Mouse (Mus musculus): ENCODE results near the gene Ten1. TPM values are rescaled to one million over a fixed set of nuclear protein-coding genes. Genes with fewer than 3 reads are reported as not detected.

Gene Ten1
- polyA plus RNA-seq, 1 experiment from 2014 or later = 86.7 TPM

DNA sequence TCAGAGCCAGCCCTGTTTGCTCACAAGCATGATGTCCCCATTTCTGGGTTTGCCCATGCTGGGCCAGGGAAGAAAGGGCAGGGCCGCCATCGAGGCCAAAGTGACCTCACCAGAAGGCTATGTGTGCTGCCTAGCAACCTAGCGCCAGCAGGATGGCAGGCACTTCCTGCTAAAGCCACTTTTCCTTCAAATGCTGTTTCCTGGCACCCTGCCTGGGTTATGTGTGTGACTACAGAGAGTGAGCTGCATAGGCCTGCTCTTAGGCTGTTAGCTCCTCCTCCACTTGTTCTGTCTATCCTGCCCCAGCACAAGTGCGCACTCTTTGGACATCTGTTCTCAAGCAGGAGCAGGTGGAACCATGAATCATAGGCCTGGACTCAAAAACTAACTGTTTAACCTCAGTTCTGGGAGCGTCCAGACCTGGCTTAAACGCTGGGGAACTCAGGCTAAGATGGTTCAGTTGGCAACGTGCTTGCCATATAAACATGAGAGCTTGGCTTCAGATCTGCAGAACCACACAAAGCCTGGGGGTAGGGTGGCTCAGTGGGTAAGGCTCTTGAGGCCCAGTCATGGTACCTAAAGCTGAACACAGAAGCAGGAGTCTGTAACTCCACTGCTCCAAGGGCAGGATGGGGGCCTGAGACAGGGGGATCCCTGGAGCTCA lies 20.2 kb downstream of the Ten1 start:
- H3K36me3 ChIP-seq (replicated peaks) = no peaks in the 10 kb centered on the region
- no peak overlapping the region for H3K9ac ChIP-seq
- no peaks in the 10 kb centered on the region for H3K9me3 ChIP-seq
- WGBS = 46% methylated on average over 7 of the region's 7 CpGs
- peaks cover 33% of the 10 kb centered on the region for H3K27me3 ChIP-seq (replicated peaks)
- H3K4me1 ChIP-seq = peaks cover 22% of the 10 kb centered on the region
- peak; percentile 56 for ATAC-seq (replicated peaks)
- no peak overlapping the region for H3K4me3 ChIP-seq
- H3K27ac ChIP-seq = peak overlapping the region; percentile 60
- H3K4me2 ChIP-seq = no peak overlapping the region

DNA sequence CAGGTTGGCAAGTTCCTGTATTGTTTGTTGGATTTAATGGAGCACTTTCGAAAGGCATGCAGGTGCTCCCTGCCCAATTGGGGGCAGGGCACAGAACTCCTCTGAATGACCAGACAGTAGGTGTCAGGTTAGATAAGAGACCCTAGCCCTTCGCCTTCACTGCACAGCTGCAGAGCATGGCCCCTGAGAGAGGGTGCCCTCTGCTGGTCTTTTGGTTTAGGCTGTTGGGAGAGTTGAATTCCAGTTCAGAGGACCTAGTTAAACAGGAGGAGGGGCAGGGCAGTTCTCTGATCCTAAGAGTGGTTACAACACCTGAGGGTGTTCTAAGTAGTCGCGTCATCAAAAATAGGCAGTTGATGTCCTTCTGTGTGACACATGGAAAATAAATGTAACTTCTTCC lies 21.2 kb downstream of the Ten1 start:
- no peaks in the 10 kb centered on the region for H3K9me3 ChIP-seq
- ATAC-seq (replicated peaks) = no peak
- no peak overlapping the region for H3K4me2 ChIP-seq
- peaks cover 38% of the 10 kb centered on the region for H3K27me3 ChIP-seq (replicated peaks)
- peak overlapping the region; percentile 60; the same call in 1 of the 2 replicates for H3K27ac ChIP-seq
- no peak overlapping the region for H3K9ac ChIP-seq
- H3K4me1 ChIP-seq = peaks cover 22% of the 10 kb centered on the region
- 23% methylated on average over 4 of the region's 4 CpGs for WGBS
- no peak overlapping the region for H3K4me3 ChIP-seq
- no peaks in the 10 kb centered on the region for H3K36me3 ChIP-seq (replicated peaks)

- H3K9me3 ChIP-seq = no peaks in the 10 kb centered on the region
- H3K36me3 ChIP-seq (replicated peaks) = no peaks in the 10 kb centered on the region
- H3K27ac ChIP-seq = no peak overlapping the region
- no peak overlapping the region for H3K9ac ChIP-seq
- ATAC-seq (replicated peaks) = no peak
- WGBS = 15% methylated on average over 53 of the region's 53 CpGs
- peak overlapping the region; percentile 47 for H3K4me2 ChIP-seq
- H3K4me1 ChIP-seq = peaks cover 22% of the 10 kb centered on the region
- H3K4me3 ChIP-seq = peak overlapping the region; percentile 27
- H3K27me3 ChIP-seq (replicated peaks) = peaks cover 38% of the 10 kb centered on the region
Observed at GRCm38 (mm10) chr11:116221931-116222739, 23.5 kb downstream of the Ten1 start.

GRCm38 (mm10) chr11:116222740-116223059 lies 24.0 kb downstream of the Ten1 start:
- H3K9ac ChIP-seq = no peak overlapping the region
- peak overlapping the region; percentile 47 for H3K4me2 ChIP-seq
- 16% methylated on average over 23 of the region's 23 CpGs for WGBS
- no peaks in the 10 kb centered on the region for H3K9me3 ChIP-seq
- H3K4me3 ChIP-seq = peak overlapping the region; percentile 27
- peaks cover 38% of the 10 kb centered on the region for H3K27me3 ChIP-seq (replicated peaks)
- no peak overlapping the region for H3K27ac ChIP-seq
- H3K36me3 ChIP-seq (replicated peaks) = no peaks in the 10 kb centered on the region
- ATAC-seq (replicated peaks) = no peak
- peaks cover 22% of the 10 kb centered on the region for H3K4me1 ChIP-seq

DNA sequence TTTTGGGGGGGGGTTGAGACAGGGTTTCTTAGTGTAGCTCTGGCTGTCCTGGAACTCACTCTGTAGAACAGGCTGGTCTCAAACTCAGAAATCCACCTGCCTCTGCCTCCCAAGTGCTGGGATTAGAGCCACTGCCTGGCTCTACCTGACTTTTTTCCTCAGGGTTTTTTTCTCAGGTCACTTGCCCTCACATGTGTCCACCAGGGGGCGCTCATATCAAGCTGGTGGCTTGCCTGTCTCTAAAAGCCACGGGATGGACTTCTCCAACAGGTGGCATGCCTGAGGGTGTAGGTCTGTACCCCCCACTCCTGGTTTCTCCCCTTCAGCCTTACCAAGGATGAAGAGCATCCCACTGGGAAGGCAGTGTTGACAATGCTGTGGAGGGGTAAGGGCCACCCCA lies 27.8 kb downstream of the Ten1 start:
- peaks cover 8% of the 10 kb centered on the region; the same call in 1 of the 2 replicates for H3K4me1 ChIP-seq
- H3K27me3 ChIP-seq (replicated peaks) = peaks cover 28% of the 10 kb centered on the region
- H3K4me2 ChIP-seq = no peak overlapping the region
- no peak for ATAC-seq (replicated peaks)
- H3K36me3 ChIP-seq (replicated peaks) = no peaks in the 10 kb centered on the region
- no peaks in the 10 kb centered on the region for H3K9me3 ChIP-seq
- H3K9ac ChIP-seq = no peak overlapping the region
- H3K4me3 ChIP-seq = no peak overlapping the region
- WGBS = 0% methylated on average over 2 of the region's 2 CpGs
- no peak overlapping the region for H3K27ac ChIP-seq

DNA sequence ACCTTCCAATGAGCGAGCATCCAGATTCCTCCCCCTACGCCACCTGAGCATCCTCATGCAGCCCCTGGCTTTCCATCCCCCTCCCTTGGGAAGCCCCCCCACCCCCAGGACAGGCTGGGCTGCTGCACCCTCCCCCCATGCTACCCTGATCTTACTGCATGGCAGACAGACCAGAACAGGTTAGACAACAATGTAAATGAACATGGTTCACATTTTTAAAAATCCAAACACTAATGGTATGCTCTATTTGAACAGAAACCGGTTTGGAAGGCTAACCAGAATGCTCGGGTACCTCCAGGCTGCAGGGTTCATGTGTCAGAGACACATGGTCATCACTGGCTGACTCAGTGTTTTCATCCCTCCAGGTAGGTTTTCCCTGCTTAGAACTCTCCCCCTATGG lies 30.0 kb downstream of the Ten1 start:
- Histone ChIP-seq H3K4me2 (no peak overlapping the region), H3K36me3 (replicated peaks) (no peaks in the 10 kb centered on the region), H3K9me3 (no peaks in the 10 kb centered on the region), H3K9ac (no peak overlapping the region), H3K4me3 (no peak overlapping the region), H3K27ac (no peak overlapping the region), H3K4me1 (no peaks in the 10 kb centered on the region; the same call in 1 of the 2 replicates), H3K27me3 (replicated peaks) (peaks cover 6% of the 10 kb centered on the region)
- 75% methylated on average over 4 of the region's 4 CpGs for WGBS
- no peak for ATAC-seq (replicated peaks)

- 32% methylated on average over 17 of the region's 17 CpGs for WGBS
- Histone ChIP-seq H3K4me1 (no peaks in the 10 kb centered on the region; the same call in 1 of the 2 replicates), H3K27me3 (replicated peaks) (peaks cover 4% of the 10 kb centered on the region; the same call in 1 of the 2 replicates), H3K36me3 (replicated peaks) (no peaks in the 10 kb centered on the region), H3K4me3 (peak overlapping the region; percentile 11; the same call in 1 of the 2 replicates), H3K9ac (0 out of 2 replicates have a peak overlapping the region, but pooled peaks have one; percentile 6), H3K4me2 (peak overlapping the region; percentile 19), H3K9me3 (no peaks in the 10 kb centered on the region), H3K27ac (no peak overlapping the region)
- no peak for ATAC-seq (replicated peaks)
Observed at GRCm38 (mm10) chr11:116232427-116232826, 33.8 kb downstream of the Ten1 start.

GRCm38 (mm10) chr11:116234901-116235300 lies 36.2 kb downstream of the Ten1 start:
- Histone ChIP-seq H3K4me1 (peaks cover 2% of the 10 kb centered on the region; the same call in 1 of the 2 replicates), H3K4me2 (no peak overlapping the region), H3K4me3 (no peak overlapping the region), H3K36me3 (replicated peaks) (no peaks in the 10 kb centered on the region), H3K9ac (no peak overlapping the region), H3K27ac (no peak overlapping the region), H3K9me3 (no peaks in the 10 kb centered on the region), H3K27me3 (replicated peaks) (peaks cover 18% of the 10 kb centered on the region; the same call in 1 of the 2 replicates)
- ATAC-seq (replicated peaks) = no peak
- 89% methylated on average over 8 of the region's 8 CpGs for WGBS

DNA sequence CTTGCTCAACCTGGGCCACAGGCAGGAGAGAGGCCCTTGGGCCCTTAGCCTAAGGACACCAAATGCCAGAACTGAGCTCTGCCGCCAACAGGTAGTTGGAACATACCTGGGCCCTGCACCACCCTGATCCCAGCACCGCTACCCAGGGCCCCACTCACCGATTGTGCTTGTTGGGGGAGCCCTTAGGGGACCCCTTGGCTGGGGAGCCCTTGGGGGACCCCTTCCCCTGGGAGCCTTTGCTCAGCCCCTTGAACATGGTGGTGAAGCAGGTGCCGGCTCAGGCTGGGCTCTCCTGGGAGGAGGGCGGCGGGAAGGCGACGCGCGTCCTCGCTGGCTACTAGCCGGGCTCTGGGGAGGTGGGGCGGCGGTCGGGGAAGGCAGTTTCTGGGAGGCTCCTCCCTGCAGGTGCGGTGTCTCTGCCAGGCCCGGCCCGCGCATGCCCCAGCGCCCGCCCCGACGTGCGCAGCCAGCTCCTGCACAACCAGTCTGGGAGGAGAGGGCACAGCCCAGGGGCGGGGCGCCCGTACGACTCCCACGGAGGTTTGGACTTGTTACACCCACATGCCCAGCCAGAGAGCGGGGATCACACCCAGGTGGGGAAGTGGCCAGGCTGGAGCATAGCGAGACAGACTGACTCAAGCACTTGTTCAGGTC lies 39.2 kb downstream of the Ten1 start, which contains the start of gene Evpl:
Evpl (minus strand) TSS at position 336 of the 654 bp plus-strand sequence.
- Histone ChIP-seq H3K4me3 (no peak within 1 kb of the TSS), H3K9ac (no peak within 1 kb of the TSS), H3K27ac (no peak within 1 kb of the TSS), H3K27me3 (replicated peaks) (peaks cover 18% of the 10 kb centered on the region; the same call in 1 of the 2 replicates), H3K4me1 (0 out of 2 replicates have a peak, but pooled peaks cover 2% of the 10 kb centered on the region), H3K9me3 (no peaks in the 10 kb centered on the region), H3K4me2 (no peak within 1 kb of the TSS), H3K36me3 (replicated peaks) (no peaks in the 10 kb centered on the region)
- 11% methylated on average over 30 of the region's 31 CpGs for WGBS
- no peak for ATAC-seq (replicated peaks)

DNA sequence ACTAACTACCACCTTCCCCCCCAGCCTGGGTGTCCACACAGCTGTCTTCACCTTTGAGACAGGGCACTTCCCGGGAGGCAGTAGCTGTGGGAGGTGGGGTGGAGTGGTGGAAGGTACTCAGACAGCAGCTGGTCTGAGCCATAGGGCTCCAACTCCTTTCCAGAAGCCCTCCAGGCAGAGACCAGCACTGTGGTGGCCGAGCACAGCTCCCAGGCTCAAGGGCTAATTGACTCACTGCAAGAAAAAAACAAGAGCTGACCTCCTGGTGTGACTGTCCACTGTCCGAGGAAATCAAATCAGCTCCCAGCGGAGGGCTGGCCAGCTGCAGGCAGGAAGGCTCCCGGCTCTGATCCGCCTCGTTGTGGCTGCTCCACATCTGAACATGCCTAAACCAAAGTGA lies 41.1 kb downstream of the Ten1 start:
- H3K27me3 ChIP-seq (replicated peaks) = peaks cover 18% of the 10 kb centered on the region; the same call in 1 of the 2 replicates
- H3K27ac ChIP-seq = no peak overlapping the region
- no peaks in the 10 kb centered on the region for H3K9me3 ChIP-seq
- no peak overlapping the region for H3K4me3 ChIP-seq
- H3K9ac ChIP-seq = no peak overlapping the region
- ATAC-seq (replicated peaks) = no peak
- H3K4me1 ChIP-seq = 0 out of 2 replicates have a peak, but pooled peaks cover 2% of the 10 kb centered on the region
- no peak overlapping the region for H3K4me2 ChIP-seq
- 12% methylated on average over 7 of the region's 7 CpGs for WGBS
- H3K36me3 ChIP-seq (replicated peaks) = 0 out of 2 replicates have a peak, but pooled peaks cover 2% of the 10 kb centered on the region

DNA sequence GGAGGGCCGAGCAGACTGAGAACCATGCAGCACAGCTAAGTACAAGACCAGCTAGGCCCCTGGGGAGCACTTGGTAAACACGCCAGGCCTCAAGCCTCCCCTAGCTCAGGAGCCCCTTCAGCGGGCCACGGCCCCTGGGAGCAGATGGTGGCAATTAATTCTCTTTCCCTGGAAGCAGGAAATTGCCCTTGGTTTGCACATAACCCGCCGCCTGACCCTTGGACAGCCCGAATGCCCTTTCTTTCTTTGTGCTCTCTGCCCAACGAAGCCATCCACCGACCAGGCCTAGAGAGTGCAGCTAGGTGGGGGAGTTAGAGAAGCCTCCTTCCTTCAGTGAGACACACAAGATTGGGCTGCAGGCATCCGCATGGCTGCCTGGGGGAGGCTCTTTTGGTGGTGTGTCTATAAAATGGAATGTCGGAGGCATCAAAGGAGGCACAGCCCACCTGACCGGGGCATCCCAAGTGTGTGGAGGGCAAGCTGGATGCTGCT lies 43.1 kb downstream of the Ten1 start:
- Histone ChIP-seq H3K27ac (no peak overlapping the region), H3K4me2 (no peak overlapping the region), H3K9ac (no peak overlapping the region), H3K4me3 (no peak overlapping the region), H3K36me3 (replicated peaks) (peaks cover 19% of the 10 kb centered on the region), H3K9me3 (no peaks in the 10 kb centered on the region), H3K4me1 (0 out of 2 replicates have a peak, but pooled peaks cover 2% of the 10 kb centered on the region), H3K27me3 (replicated peaks) (peaks cover 16% of the 10 kb centered on the region; the same call in 1 of the 2 replicates)
- WGBS = 52% methylated on average over 12 of the region's 12 CpGs
- ATAC-seq (replicated peaks) = no peak

GRCm38 (mm10) chr11:116244580-116244979 lies 45.9 kb downstream of the Ten1 start:
- no peak for ATAC-seq (replicated peaks)
- 94% methylated on average over 8 of the region's 8 CpGs for WGBS
- H3K36me3 ChIP-seq (replicated peaks) = peaks cover 46% of the 10 kb centered on the region

More at GRCm38 (mm10) chr11:116244580-116244979, 45.9 kb downstream of the Ten1 start:
- Histone ChIP-seq H3K9ac (no peak overlapping the region), H3K27me3 (replicated peaks) (no peaks in the 10 kb centered on the region), H3K27ac (no peak overlapping the region), H3K9me3 (no peaks in the 10 kb centered on the region), H3K4me3 (no peak overlapping the region), H3K4me1 (no peaks in the 10 kb centered on the region), H3K4me2 (no peak overlapping the region)
